Mouse (Mus musculus): ENCODE data around the gene Cox17. TPM values are rescaled to one million over a fixed set of nuclear protein-coding genes. Genes with fewer than 3 reads are reported as not detected.

Gene Cox17
- polyA plus RNA-seq, 1 experiment: not detected

- TF ChIP-seq POLR2A (IDR thresholded peaks at IDR 0.05; ENCODE audit: insufficient read depth, low read depth, low read length): no peak
- no peak overlapping the region for H3K4me3 ChIP-seq (ENCODE audit: insufficient read depth, low read depth, low read length)
- H3K27ac ChIP-seq (ENCODE audit: insufficient read depth, low read depth, low read length): no peak overlapping the region
- peaks cover 5% of the 10 kb centered on the region for H3K4me1 ChIP-seq (ENCODE audit: control insufficient read depth, insufficient read depth, low read length)
- WGBS: 88% methylated on average over 10 of the region's 10 CpGs
These were observed 18.6 kb downstream of the Cox17 start for GRCm38 (mm10) chr16:38365390-38365789.

- Histone ChIP-seq H3K27ac (ENCODE audit: insufficient read depth, low read depth, low read length) (no peak overlapping the region), H3K4me3 (ENCODE audit: insufficient read depth, low read depth, low read length) (no peak overlapping the region), H3K4me1 (ENCODE audit: control insufficient read depth, insufficient read depth, low read length) (peaks cover 3% of the 10 kb centered on the region)
- 77% methylated on average over 4 of the region's 4 CpGs for WGBS
- no peak for TF ChIP-seq POLR2A (IDR thresholded peaks at IDR 0.05; ENCODE audit: insufficient read depth, low read depth, low read length)
- TF ChIP-seq CTCF (IDR thresholded peaks at IDR 0.05; ENCODE audit: insufficient read depth, low read depth, low read length): no peak
These were observed 19.4 kb downstream of the Cox17 start for GRCm38 (mm10) chr16:38366231-38366630.

- TF ChIP-seq CTCF (IDR thresholded peaks at IDR 0.05; ENCODE audit: insufficient read depth, low read depth, low read length) (no peak), POLR2A (IDR thresholded peaks at IDR 0.05; ENCODE audit: insufficient read depth, low read depth, low read length) (no peak)
- 30% methylated on average over 10 of the region's 10 CpGs for WGBS
- H3K27ac ChIP-seq (ENCODE audit: insufficient read depth, low read depth, low read length): no peak overlapping the region
- peaks cover 3% of the 10 kb centered on the region for H3K4me1 ChIP-seq (ENCODE audit: control insufficient read depth, insufficient read depth, low read length)
- no peak overlapping the region for H3K4me3 ChIP-seq (ENCODE audit: insufficient read depth, low read depth, low read length)
These were observed 21.5 kb downstream of the Cox17 start for GRCm38 (mm10) chr16:38368336-38368735.

GRCm38 (mm10) chr16:38369000-38369399, 22.2 kb downstream of the Cox17 start:
- Histone ChIP-seq H3K27ac (ENCODE audit: insufficient read depth, low read depth, low read length) (no peak overlapping the region), H3K4me3 (ENCODE audit: insufficient read depth, low read depth, low read length) (no peak overlapping the region), H3K4me1 (ENCODE audit: control insufficient read depth, insufficient read depth, low read length) (peaks cover 3% of the 10 kb centered on the region)
- no peak for TF ChIP-seq CTCF (IDR thresholded peaks at IDR 0.05; ENCODE audit: insufficient read depth, low read depth, low read length)
- TF ChIP-seq POLR2A (IDR thresholded peaks at IDR 0.05; ENCODE audit: insufficient read depth, low read depth, low read length): no peak
- WGBS: 79% methylated on average over 7 of the region's 7 CpGs

GRCm38 (mm10) chr16:38369431-38369830, 22.6 kb downstream of the Cox17 start:
- Histone ChIP-seq H3K4me3 (ENCODE audit: insufficient read depth, low read depth, low read length) (no peak overlapping the region), H3K4me1 (ENCODE audit: control insufficient read depth, insufficient read depth, low read length) (peaks cover 3% of the 10 kb centered on the region), H3K27ac (ENCODE audit: insufficient read depth, low read depth, low read length) (no peak overlapping the region)
- TF ChIP-seq POLR2A (IDR thresholded peaks at IDR 0.05; ENCODE audit: insufficient read depth, low read depth, low read length): no peak
- TF ChIP-seq CTCF (IDR thresholded peaks at IDR 0.05; ENCODE audit: insufficient read depth, low read depth, low read length): no peak
- WGBS: 90% methylated on average over 8 of the region's 8 CpGs

GRCm38 (mm10) chr16:38369992-38370484, 23.2 kb downstream of the Cox17 start:
- TF ChIP-seq CTCF (IDR thresholded peaks at IDR 0.05; ENCODE audit: insufficient read depth, low read depth, low read length) (no peak), POLR2A (IDR thresholded peaks at IDR 0.05; ENCODE audit: insufficient read depth, low read depth, low read length) (no peak)
- Histone ChIP-seq H3K27ac (ENCODE audit: insufficient read depth, low read depth, low read length) (no peak overlapping the region), H3K4me1 (ENCODE audit: control insufficient read depth, insufficient read depth, low read length) (peaks cover 3% of the 10 kb centered on the region), H3K4me3 (ENCODE audit: insufficient read depth, low read depth, low read length) (no peak overlapping the region)
- 92% methylated on average over 4 of the region's 4 CpGs for WGBS

- H3K27ac ChIP-seq (ENCODE audit: insufficient read depth, low read depth, low read length): no peak overlapping the region
- 90% methylated on average over 8 of the region's 8 CpGs for WGBS
- TF ChIP-seq CTCF (IDR thresholded peaks at IDR 0.05; ENCODE audit: insufficient read depth, low read depth, low read length) (no peak), POLR2A (IDR thresholded peaks at IDR 0.05; ENCODE audit: insufficient read depth, low read depth, low read length) (no peak)
- no peak overlapping the region for H3K4me3 ChIP-seq (ENCODE audit: insufficient read depth, low read depth, low read length)
- peaks cover 3% of the 10 kb centered on the region for H3K4me1 ChIP-seq (ENCODE audit: control insufficient read depth, insufficient read depth, low read length)
These were observed 24.0 kb downstream of the Cox17 start for GRCm38 (mm10) chr16:38370633-38371374.

GRCm38 (mm10) chr16:38371705-38372296, 25.0 kb downstream of the Cox17 start:
- Histone ChIP-seq H3K4me3 (ENCODE audit: insufficient read depth, low read depth, low read length) (no peak overlapping the region), H3K4me1 (ENCODE audit: control insufficient read depth, insufficient read depth, low read length) (peaks cover 7% of the 10 kb centered on the region), H3K27ac (ENCODE audit: insufficient read depth, low read depth, low read length) (no peak overlapping the region)
- 90% methylated on average over 15 of the region's 15 CpGs for WGBS
- TF ChIP-seq CTCF (IDR thresholded peaks at IDR 0.05; ENCODE audit: insufficient read depth, low read depth, low read length) (no peak), POLR2A (IDR thresholded peaks at IDR 0.05; ENCODE audit: insufficient read depth, low read depth, low read length) (no peak)

GRCm38 (mm10) chr16:38372876-38373275, 26.1 kb downstream of the Cox17 start:
- TF ChIP-seq CTCF (IDR thresholded peaks at IDR 0.05; ENCODE audit: insufficient read depth, low read depth, low read length): no peak
- no peak for TF ChIP-seq POLR2A (IDR thresholded peaks at IDR 0.05; ENCODE audit: insufficient read depth, low read depth, low read length)
- Histone ChIP-seq H3K4me1 (ENCODE audit: control insufficient read depth, insufficient read depth, low read length) (peaks cover 10% of the 10 kb centered on the region), H3K4me3 (ENCODE audit: insufficient read depth, low read depth, low read length) (no peak overlapping the region), H3K27ac (ENCODE audit: insufficient read depth, low read depth, low read length) (no peak overlapping the region)
- 81% methylated on average over 4 of the region's 4 CpGs for WGBS
